Mouse (Mus musculus): ENCODE measurements around the gene Slc1a2. TPM values are rescaled to one million over a fixed set of nuclear protein-coding genes. Genes with fewer than 3 reads are reported as not detected.

Gene Slc1a2
- total and polyA plus RNA-seq, 3 experiments = 0.08 TPM; not detected in 2

GRCm38 (mm10) chr2:102749926-102750325 lies 91.5 kb downstream of the Slc1a2 start:
- Histone ChIP-seq H3K9me3 (replicated peaks; ENCODE audit: insufficient read depth, low read length) (no peaks in the 10 kb centered on the region), H3K4me3 (ENCODE audit: control insufficient read depth in 1 of 2, insufficient read depth in 1 of 2, low read depth in 2 of 2, low read length in 2 of 2) (no peak overlapping the region), H3K27ac (ENCODE audit: control insufficient read depth, low read depth, low read length) (no peak overlapping the region), H3K27me3 (ENCODE audit: control insufficient read depth in 1 of 2, insufficient read depth in 2 of 2, low read length in 2 of 2) (no peaks in the 10 kb centered on the region), H3K9ac (ENCODE audit: control insufficient read depth, low read depth, low read length, poor library complexity, severe bottlenecking) (no peak overlapping the region), H3K79me2 (ENCODE audit: control insufficient read depth, insufficient read depth, low read length, poor library complexity) (no peaks in the 10 kb centered on the region), H3K4me1 (ENCODE audit: control insufficient read depth in 1 of 2, insufficient read depth in 2 of 2, low read length in 2 of 2) (peaks cover 6 to 15% of the 10 kb centered on the region in 2 experiments; a peak in 3 of 4 replicates), H3K36me3 (ENCODE audit: control insufficient read depth in 1 of 2, insufficient read depth in 2 of 2, low read length in 2 of 2) (peaks cover 0 to 19% of the 10 kb centered on the region in 2 experiments; a peak in 2 of 4 replicates)
- TF ChIP-seq RCOR1 (IDR thresholded peaks at IDR 0.05; ENCODE audit: low read depth, low read length) (peak; percentile 13; the same call in 1 of the 2 replicates), JUND (IDR thresholded peaks at IDR 0.05; ENCODE audit: low read depth, low read length) (no peak)
- no peak for DNase-seq (ENCODE audit: low read depth, low spot score)

GRCm38 (mm10) chr2:102751846-102752245 lies 93.4 kb downstream of the Slc1a2 start:
- TF ChIP-seq MYB (IDR thresholded peaks at IDR 0.05; ENCODE audit: low read depth, low read length) (no peak), POLR2AphosphoS5 (IDR thresholded peaks at IDR 0.05; ENCODE audit: borderline replicate concordance, low read depth, low read length) (no peak), POLR2AphosphoS2 (IDR thresholded peaks at IDR 0.05; ENCODE audit: low read length) (no peak), NRF1 (IDR thresholded peaks at IDR 0.05; ENCODE audit: insufficient read depth, low read depth, low read length, poor library complexity, severe bottlenecking) (no peak), ZNF384 (IDR thresholded peaks at IDR 0.05; ENCODE audit: low read depth, low read length) (no peak), SMC3 (IDR thresholded peaks at IDR 0.05; ENCODE audit: low read depth, low read length) (no peak)
- no peak overlapping the region for H3K27ac ChIP-seq (ENCODE audit: control insufficient read depth, low read depth, low read length)
- no peak overlapping the region for H3K9ac ChIP-seq (ENCODE audit: control insufficient read depth, low read depth, low read length, poor library complexity, severe bottlenecking)
- H3K9me3 ChIP-seq (replicated peaks; ENCODE audit: insufficient read depth, low read length) = no peaks in the 10 kb centered on the region
- H3K27me3 ChIP-seq (ENCODE audit: control insufficient read depth in 1 of 2, insufficient read depth in 2 of 2, low read length in 2 of 2) = no peaks in the 10 kb centered on the region
- H3K79me2 ChIP-seq (ENCODE audit: control insufficient read depth, insufficient read depth, low read length, poor library complexity) = no peaks in the 10 kb centered on the region
- H3K4me1 ChIP-seq (ENCODE audit: control insufficient read depth in 1 of 2, insufficient read depth in 2 of 2, low read length in 2 of 2) = peaks cover 0 to 5% of the 10 kb centered on the region in 2 experiments; a peak in 3 of 4 replicates
- no peak overlapping the region for H3K4me3 ChIP-seq (ENCODE audit: control insufficient read depth in 1 of 2, insufficient read depth in 1 of 2, low read depth in 2 of 2, low read length in 2 of 2)
- peaks cover 0 to 10% of the 10 kb centered on the region in 2 experiments; a peak in 2 of 4 replicates for H3K36me3 ChIP-seq (ENCODE audit: control insufficient read depth in 1 of 2, insufficient read depth in 2 of 2, low read length in 2 of 2)
- DNase-seq (ENCODE audit: low read depth, low spot score) = no peak

- no peaks in the 10 kb centered on the region for H3K9me3 ChIP-seq (replicated peaks; ENCODE audit: insufficient read depth, low read length)
- peak overlapping the region; percentile 61 for H3K27ac ChIP-seq (ENCODE audit: control insufficient read depth, low read depth, low read length)
- H3K4me1 ChIP-seq (ENCODE audit: control insufficient read depth in 1 of 2, insufficient read depth in 2 of 2, low read length in 2 of 2) = peaks cover 27 to 35% of the 10 kb centered on the region in 2 experiments
- H3K4me3 ChIP-seq (ENCODE audit: control insufficient read depth in 1 of 2, insufficient read depth in 1 of 2, low read depth in 2 of 2, low read length in 2 of 2) = no peak overlapping the region; a peak in 1 of 4 replicates
- DNase-seq (ENCODE audit: low read depth, low spot score) = peak; percentile 62
- H3K27me3 ChIP-seq (ENCODE audit: control insufficient read depth in 1 of 2, insufficient read depth in 2 of 2, low read length in 2 of 2) = no peaks in the 10 kb centered on the region
- peaks cover 0 to 44% of the 10 kb centered on the region in 2 experiments; a peak in 2 of 4 replicates for H3K36me3 ChIP-seq (ENCODE audit: control insufficient read depth in 1 of 2, insufficient read depth in 2 of 2, low read length in 2 of 2)
- H3K9ac ChIP-seq (ENCODE audit: control insufficient read depth, low read depth, low read length, poor library complexity, severe bottlenecking) = no peak overlapping the region
- H3K79me2 ChIP-seq (ENCODE audit: control insufficient read depth, insufficient read depth, low read length, poor library complexity) = no peaks in the 10 kb centered on the region
- TF ChIP-seq MXI1 (IDR thresholded peaks at IDR 0.05; ENCODE audit: low read depth, low read length) (0 out of 2 replicates have a peak, but pooled peaks have one; percentile 12), EP300 (IDR thresholded peaks at IDR 0.05; ENCODE audit: low read depth in 1 of 2, low read length in 2 of 2) (peak; percentile 68 to 69), POLR2A (IDR thresholded peaks at IDR 0.05; ENCODE audit: control insufficient read depth in 1 of 2, insufficient read depth in 1 of 2, low read depth in 1 of 2, low read length in 2 of 2, poor library complexity in 1 of 2) (no peak), JUND (IDR thresholded peaks at IDR 0.05; ENCODE audit: low read depth, low read length) (no peak), ZC3H11A (IDR thresholded peaks at IDR 0.05; ENCODE audit: low read depth, low read length) (no peak), USF2 (IDR thresholded peaks at IDR 0.05; ENCODE audit: borderline replicate concordance in 1 of 2, insufficient read depth in 1 of 2, low read depth in 1 of 2, low read length in 2 of 2) (no peak), SIN3A (IDR thresholded peaks at IDR 0.05; ENCODE audit: low read length) (peak; percentile 24; the same call in 1 of the 2 replicates), RAD21 (IDR thresholded peaks at IDR 0.05; ENCODE audit: low read depth, low read length) (no peak), MYC (IDR thresholded peaks at IDR 0.05; ENCODE audit: low read depth, low read length) (no peak), GATA1 (IDR thresholded peaks at IDR 0.05; ENCODE audit: low read depth, low read length) (peak; percentile 80), KAT2A (conservative IDR thresholded peaks at IDR 0.05; ENCODE audit: low read depth, low read length) (no peak), NELFE (IDR thresholded peaks at IDR 0.05; ENCODE audit: low read depth, low read length) (no peak), TAL1 (IDR thresholded peaks at IDR 0.05; ENCODE audit: low read length) (no peak), MAFK (IDR thresholded peaks at IDR 0.05; ENCODE audit: borderline replicate concordance, low read depth, low read length) (no peak), ETS1 (IDR thresholded peaks at IDR 0.05; ENCODE audit: low read depth, low read length) (peak; percentile 85), E2F4 (IDR thresholded peaks at IDR 0.05; ENCODE audit: borderline replicate concordance, low read depth, low read length) (no peak), NRF1 (IDR thresholded peaks at IDR 0.05; ENCODE audit: insufficient read depth, low read depth, low read length, poor library complexity, severe bottlenecking) (no peak), ZMIZ1 (IDR thresholded peaks at IDR 0.05; ENCODE audit: low read depth, low read length) (no peak), UBTF (IDR thresholded peaks at IDR 0.05; ENCODE audit: borderline replicate concordance, insufficient read depth, low read depth, low read length) (no peak)
Measured at GRCm38 (mm10) chr2:102757241-102757860, 98.9 kb downstream of the Slc1a2 start.

All from MEL (cell line).